Mouse (Mus musculus): Measurements from ENCODE around the gene Lcn6.
"Not testable (repeated sequence)": the region's sequence is repeated elsewhere in the genome, so short reads cannot be mapped to it uniquely, and the experiment has no call there.

Lcn6 gene

GRCm38 (mm10) chr2:25676486-25676885 lies at the start of gene Lcn6:
Lcn6 (plus strand) TSS chr2:25676786.
- DNase-seq (ENCODE audit: low read depth) = no peak

- DNase-seq (ENCODE audit: low read depth) = no peak
These were observed 48.8 kb upstream of the Lcn6 start, which contains the start of gene Fcna for GRCm38 (mm10) chr2:25627811-25628210. Fcna (minus strand) TSS chr2:25628030.

GRCm38 (mm10) chr2:25628738-25629137 lies 47.8 kb upstream of the Lcn6 start:
- no peak for DNase-seq (ENCODE audit: low read depth)

GRCm38 (mm10) chr2:25633616-25634015 lies 43.0 kb upstream of the Lcn6 start:
- no peak for DNase-seq (ENCODE audit: low read depth)

- no peak for DNase-seq (ENCODE audit: low read depth)
These were observed 42.5 kb upstream of the Lcn6 start for GRCm38 (mm10) chr2:25634046-25634445.

- DNase-seq (ENCODE audit: low read depth) = no peak
These were observed 36.7 kb upstream of the Lcn6 start for GRCm38 (mm10) chr2:25639890-25640289.

- no peak for DNase-seq (ENCODE audit: low read depth)
These were observed 23.7 kb upstream of the Lcn6 start, which contains the start of gene Lcn8 for GRCm38 (mm10) chr2:25652902-25653301. Lcn8 (plus strand) TSS chr2:25653120.

GRCm38 (mm10) chr2:25654502-25654901 lies 22.1 kb upstream of the Lcn6 start:
- no peak for DNase-seq (ENCODE audit: low read depth)

- peak; percentile 36 for DNase-seq (ENCODE audit: low read depth)
These were observed 19.9 kb upstream of the Lcn6 start for GRCm38 (mm10) chr2:25656691-25657090.

GRCm38 (mm10) chr2:25657246-25657645 lies 19.3 kb upstream of the Lcn6 start:
- DNase-seq (ENCODE audit: low read depth) = no peak

GRCm38 (mm10) chr2:25657652-25658051 lies 18.9 kb upstream of the Lcn6 start, which contains the start of gene Lcn5:
Lcn5 (plus strand) TSS chr2:25657952.
- DNase-seq (ENCODE audit: low read depth) = no peak

GRCm38 (mm10) chr2:25660279-25660678 lies 16.3 kb upstream of the Lcn6 start:
- peak; percentile 27 for DNase-seq (ENCODE audit: low read depth)

GRCm38 (mm10) chr2:25661245-25661970 lies 15.2 kb upstream of the Lcn6 start:
- DNase-seq (ENCODE audit: low read depth) = no peak

- no peak for DNase-seq (ENCODE audit: low read depth)
These were observed 13.1 kb upstream of the Lcn6 start for GRCm38 (mm10) chr2:25663511-25663910.

- no peak for DNase-seq (ENCODE audit: low read depth)
These were observed 12.5 kb upstream of the Lcn6 start for GRCm38 (mm10) chr2:25664125-25664524.

- DNase-seq (ENCODE audit: low read depth) = no peak
These were observed 10.1 kb upstream of the Lcn6 start for GRCm38 (mm10) chr2:25666516-25666915.

- no peak for DNase-seq (ENCODE audit: low read depth)
These were observed 3.0 kb downstream of the Lcn6 start for GRCm38 (mm10) chr2:25679559-25679958.

- DNase-seq (ENCODE audit: low read depth) = no peak
These were observed 5.8 kb downstream of the Lcn6 start, which contains the start of gene Lcn10 for GRCm38 (mm10) chr2:25682426-25682825. Lcn10 (plus strand) TSS chr2:25682726.

GRCm38 (mm10) chr2:25686941-25687340 lies 10.4 kb downstream of the Lcn6 start:
- DNase-seq (ENCODE audit: low read depth) = no peak

- peak; percentile 28 for DNase-seq (ENCODE audit: low read depth)
These were observed 18.0 kb downstream of the Lcn6 start for GRCm38 (mm10) chr2:25694605-25695004.

- no peak for DNase-seq (ENCODE audit: low read depth)
These were observed 20.4 kb downstream of the Lcn6 start for GRCm38 (mm10) chr2:25696951-25697350.

GRCm38 (mm10) chr2:25698696-25699095 lies 22.1 kb downstream of the Lcn6 start:
- no peak for DNase-seq (ENCODE audit: low read depth)

- not testable (repeated sequence) for DNase-seq (ENCODE audit: low read depth)
These were observed 23.2 kb downstream of the Lcn6 start, which contains the start of gene Obp2a for GRCm38 (mm10) chr2:25699743-25700142. Obp2a (plus strand) TSS chr2:25700043.

- no peak for DNase-seq (ENCODE audit: low read depth)
These were observed 24.4 kb downstream of the Lcn6 start for GRCm38 (mm10) chr2:25701001-25701400.

All from fibroblast of lung, adult 2 months (primary cell).